Mouse (Mus musculus) G1E (cell line): ENCODE data around the gene Pdgfd.

Experiments
- CTCF ChIP-seq: IDR thresholded peaks from 2 replicates; pipeline ENCODE4 v1.5.1; 2012; ENCODE audit warnings: low read depth, low read length, inconsistent platforms, mixed read lengths
- POLR2AphosphoS5 ChIP-seq: IDR thresholded peaks from 2 replicates; pipeline ENCODE4 v1.6.1; 2012; ENCODE audit warnings: low read depth, low read length, inconsistent platforms; ENCODE audit not compliant: insufficient replicate concordance
- TAL1 ChIP-seq: conservative IDR thresholded peaks from 2 replicates; pipeline ENCODE4 v1.6.1; 2012; ENCODE audit warnings: low read depth, low read length, inconsistent platforms, mixed read lengths

DNA sequence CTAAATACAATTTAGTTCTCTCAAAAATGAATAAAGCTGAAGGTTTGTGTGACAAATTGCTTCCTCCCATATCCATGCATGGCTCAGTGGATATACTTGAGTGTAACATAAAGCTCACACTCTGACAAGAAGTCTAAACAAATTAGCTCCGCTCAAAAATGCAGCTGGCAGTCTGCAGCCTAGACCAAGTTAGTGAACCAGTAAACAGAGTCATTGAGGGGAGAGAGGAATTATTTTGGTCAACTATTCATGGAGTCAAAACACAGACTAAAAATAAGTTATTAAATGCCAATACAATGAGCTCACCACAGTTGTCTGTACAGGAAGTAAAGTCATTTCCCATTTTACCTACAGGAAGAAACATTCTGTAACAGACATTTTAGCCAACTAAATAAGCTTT, 233.4 kb downstream of the Pdgfd start:
- TF ChIP-seq CTCF (no peak), POLR2AphosphoS5 (no peak), TAL1 (no peak)
